Mouse (Mus musculus) heart, postnatal 0 days (tissue): Measurements from ENCODE around the gene Zfp808. TPM values are rescaled to one million over a fixed set of nuclear protein-coding genes. Genes with fewer than 3 reads are reported as not detected.
"Not testable (repeated sequence)": the region's sequence is repeated elsewhere in the genome, so short reads cannot be mapped to it uniquely, and the experiment has no call there.

Experiments used
- ATAC-seq: fragments of 200-750 bp; cut with Nextera tagmentation; 2 replicates; pipeline ENCODE4 v1.8.0; 2017; ENCODE audit warnings: low read depth, moderate number of reproducible peaks, moderate library complexity; ENCODE audit not compliant: insufficient read depth
- DNase-seq: peaks from one replicate; pipeline ENCODE4 v3.0.0-alpha.2; 2016; ENCODE audit warnings: low spot score
- H3K27ac ChIP-seq: fragments of 300-500 bp; sonication (generic); 2 replicates; pipeline ENCODE4 v1.5.1; 2014; ENCODE audit warnings: low read depth, mild to moderate bottlenecking
- H3K27me3 ChIP-seq: fragments of 300-500 bp; sonication (generic); 2 replicates; pipeline ENCODE4 v1.6.1; 2014; ENCODE audit warnings: low read length, mixed read lengths; ENCODE audit not compliant: control insufficient read depth, insufficient read depth
- H3K36me3 ChIP-seq: fragments of 300-500 bp; sonication (generic); replicated peaks from 2 replicates; pipeline ENCODE4 v1.6.1; 2014; ENCODE audit warnings: low read length, mixed read lengths; ENCODE audit not compliant: control insufficient read depth, insufficient read depth
- H3K4me1 ChIP-seq: fragments of 300-500 bp; sonication (generic); 2 replicates; pipeline ENCODE4 v1.6.1; 2014; ENCODE audit warnings: antibody characterized with exemption; ENCODE audit not compliant: control insufficient read depth, insufficient read depth
- H3K4me2 ChIP-seq: fragments of 300-500 bp; sonication (generic); 2 replicates; pipeline ENCODE4 v1.6.1; 2014; ENCODE audit warnings: low read depth, mild to moderate bottlenecking, low read length, moderate library complexity
- H3K4me3 ChIP-seq: fragments of 300-500 bp; sonication (generic); 2 replicates; pipeline ENCODE4 v1.5.1; 2014; ENCODE audit warnings: low read depth, low read length
- H3K9ac ChIP-seq: fragments of 300-500 bp; sonication (generic); replicated peaks from 2 replicates; pipeline ENCODE4 v1.6.1; 2014; ENCODE audit warnings: low read depth, low read length, mixed read lengths
- H3K9me3 ChIP-seq: fragments of 300-500 bp; sonication (generic); replicated peaks from 2 replicates; pipeline ENCODE4 v1.6.1; 2016; ENCODE audit warnings: low read length; ENCODE audit not compliant: control insufficient read depth
- WGBS: fragments of 180-500 bp; shearing (Covaris S2); extraction: QIAGEN DNeasy Blood & Tissue Kit; methylation state at CpG from one replicate; pipeline ENCODE4 v1.1.7; 2014; 5-methylcytosine and 5-hydroxymethylcytosine counted together
- polyA plus RNA-seq: library from polyadenylated mRNA; unstranded; fragments of >200 nt; fragmentation: Nextera tagmentation; extraction: Ambion mirVana; gene quantifications from 2 replicates; pipeline ENCODE4 v1.2.1, GENCODE M21; 2015
- total RNA-seq: library from RNA; depleted of rRNA; stranded (reverse); fragments of >200 nt; gene quantifications from 2 replicates; pipeline ENCODE4 v1.2.3, GENCODE M21; 2014; ENCODE audit warnings: low replicate concordance; rRNA removed

Gene Zfp808
- 0.54 and 7.5 TPM in 2 replicates for total RNA-seq
- 3.2 and 3.7 TPM in 2 replicates for polyA plus RNA-seq

DNA sequence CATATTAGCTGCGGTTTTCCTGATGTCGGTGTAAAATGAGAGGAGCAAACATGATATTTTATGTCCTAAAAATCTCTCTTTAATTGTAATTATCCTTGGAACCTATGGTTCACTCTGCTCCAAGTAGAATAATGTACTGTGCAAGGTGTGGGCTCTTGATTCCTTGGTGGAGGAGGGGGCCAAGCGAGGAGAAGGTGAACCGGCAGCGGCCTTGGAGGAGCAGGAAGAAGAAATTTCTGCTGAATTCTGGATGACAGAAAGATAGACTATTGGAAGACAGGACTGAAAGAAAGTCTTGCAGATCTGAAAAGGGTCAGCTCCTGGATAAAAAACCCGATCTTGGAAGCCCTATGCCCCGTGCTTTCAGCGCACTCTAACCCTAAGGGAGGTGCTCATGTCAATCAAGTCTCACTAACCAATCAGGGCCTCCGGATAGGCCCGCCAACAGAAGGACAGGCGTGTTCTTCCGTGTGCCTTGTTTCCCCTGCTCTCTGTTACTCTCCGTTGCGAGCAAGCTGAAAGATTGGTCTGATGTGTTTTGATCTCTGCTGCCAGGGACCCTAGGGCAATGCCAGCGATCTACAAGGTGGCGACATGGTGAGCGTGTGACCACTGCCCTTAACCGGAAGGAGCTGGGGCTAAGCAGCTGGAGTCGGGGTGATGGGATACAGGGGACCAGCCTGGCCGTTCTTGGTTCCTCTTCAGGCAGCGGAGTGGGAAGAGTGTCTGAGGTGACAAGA is at the start of gene Zfp808:
Zfp808 (plus strand) TSS at position 455 of the 740 bp plus-strand sequence.
- H3K9ac ChIP-seq = peak within 1 kb of the TSS; percentile 53
- H3K27ac ChIP-seq = peak within 1 kb of the TSS; percentile 55; the same call in 1 of the 2 replicates
- H3K4me2 ChIP-seq = peak within 1 kb of the TSS; percentile 55
- not testable (repeated sequence) for H3K36me3 ChIP-seq, H3K27me3 ChIP-seq, ATAC-seq, H3K9me3 ChIP-seq, H3K4me1 ChIP-seq
- peak within 1 kb of the TSS; percentile 69 for H3K4me3 ChIP-seq
- DNase-seq = peak; percentile 18
- WGBS = 2% methylated on average over 19 of the region's 21 CpGs

DNA sequence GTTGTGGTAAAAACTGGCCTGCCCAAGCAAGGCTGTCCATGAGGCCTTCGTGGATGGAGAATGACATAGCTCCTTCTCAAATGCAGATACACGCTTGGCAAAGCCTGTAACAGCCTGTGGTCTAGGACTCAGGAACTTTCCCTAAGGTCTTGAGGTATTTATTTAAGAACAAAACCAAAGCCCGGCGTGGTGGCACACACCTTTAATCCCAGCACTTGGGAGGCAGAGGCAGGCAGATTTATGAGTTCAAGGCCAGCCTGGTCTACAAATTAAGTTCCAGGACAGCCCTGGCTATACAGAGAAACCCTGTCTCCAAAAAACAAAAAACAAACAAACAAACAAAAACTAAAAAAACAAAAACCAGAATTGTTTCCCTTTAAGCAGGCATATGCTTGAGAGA is 30.9 kb upstream of the Zfp808 start:
- H3K4me1 ChIP-seq, H3K4me2 ChIP-seq, H3K27me3 ChIP-seq, H3K27ac ChIP-seq, H3K4me3 ChIP-seq, H3K36me3 ChIP-seq, H3K9me3 ChIP-seq, ATAC-seq, DNase-seq, H3K9ac ChIP-seq: not testable (repeated sequence)
- 72% methylated on average over 4 of the region's 4 CpGs for WGBS

DNA sequence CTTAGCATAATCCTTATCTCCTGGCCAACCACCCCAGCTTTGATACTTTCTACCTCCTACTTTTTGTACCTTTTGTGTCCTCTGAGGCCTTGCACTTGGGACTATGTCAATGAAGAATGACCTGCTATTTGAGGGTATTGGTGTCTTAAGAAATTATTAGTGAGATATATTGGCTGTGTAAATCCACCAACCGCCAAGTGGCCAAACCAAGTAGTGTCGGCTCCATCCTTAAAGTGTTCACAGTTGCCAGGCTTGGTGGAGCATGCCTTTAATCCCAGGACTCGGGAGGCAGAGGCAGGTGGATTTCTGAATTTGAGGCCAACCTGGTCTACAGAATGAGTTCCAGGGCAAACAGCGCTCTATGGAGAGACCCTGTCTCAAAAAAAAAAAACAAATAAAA is 30.2 kb upstream of the Zfp808 start:
- not testable (repeated sequence) for H3K27ac ChIP-seq, ATAC-seq, H3K4me3 ChIP-seq, H3K4me1 ChIP-seq, H3K36me3 ChIP-seq, H3K9me3 ChIP-seq, H3K4me2 ChIP-seq, DNase-seq, H3K27me3 ChIP-seq, H3K9ac ChIP-seq
- whole genome bisulfite sequencing = 77% methylated on average over 4 of the region's 4 CpGs

- H3K27me3 ChIP-seq, DNase-seq: not testable (repeated sequence)
Measured at GRCm38 (mm10) chr13:62102368-62102767, 27.3 kb upstream of the Zfp808 start.

DNA sequence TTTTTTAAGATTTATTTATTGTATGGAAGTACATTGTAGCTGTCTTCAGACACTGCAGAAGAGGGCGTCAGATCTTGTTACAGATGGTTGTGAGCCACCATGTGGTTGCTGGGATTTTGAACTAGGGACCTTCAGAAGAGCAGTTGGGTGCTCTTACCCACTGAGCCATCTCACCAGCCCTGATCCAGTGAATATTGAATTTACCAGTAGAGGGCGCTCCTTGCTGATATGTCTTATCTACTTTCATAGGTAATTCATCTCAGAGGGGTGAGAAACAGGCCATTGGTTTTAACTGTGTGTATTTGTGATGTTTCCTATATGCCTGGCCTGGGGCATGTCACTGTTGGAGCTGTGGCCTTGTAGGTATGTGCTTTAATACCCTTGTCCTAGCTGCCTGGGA is 13.8 kb upstream of the Zfp808 start:
- H3K27ac ChIP-seq, H3K4me3 ChIP-seq, H3K4me2 ChIP-seq, H3K4me1 ChIP-seq, H3K9ac ChIP-seq, H3K9me3 ChIP-seq, ATAC-seq, DNase-seq, H3K36me3 ChIP-seq, H3K27me3 ChIP-seq: not testable (repeated sequence)
- 34% methylated on average over 2 of the region's 2 CpGs for WGBS

More at GRCm38 (mm10) chr13:62102368-62102767, 27.3 kb upstream of the Zfp808 start:
- H3K4me2 ChIP-seq, ATAC-seq, H3K4me3 ChIP-seq, H3K4me1 ChIP-seq, H3K9ac ChIP-seq, H3K27ac ChIP-seq, H3K9me3 ChIP-seq, H3K36me3 ChIP-seq: not testable (repeated sequence)
- 65% methylated on average over 1 of the region's 1 CpGs for WGBS

GRCm38 (mm10) chr13:62121578-62121977 is 8.1 kb upstream of the Zfp808 start:
- H3K4me3 ChIP-seq, H3K4me2 ChIP-seq, H3K9me3 ChIP-seq, H3K9ac ChIP-seq, ATAC-seq, H3K27ac ChIP-seq, DNase-seq, H3K27me3 ChIP-seq, H3K4me1 ChIP-seq, H3K36me3 ChIP-seq: not testable (repeated sequence)
- 33% methylated on average over 1 of the region's 1 CpGs for WGBS

DNA sequence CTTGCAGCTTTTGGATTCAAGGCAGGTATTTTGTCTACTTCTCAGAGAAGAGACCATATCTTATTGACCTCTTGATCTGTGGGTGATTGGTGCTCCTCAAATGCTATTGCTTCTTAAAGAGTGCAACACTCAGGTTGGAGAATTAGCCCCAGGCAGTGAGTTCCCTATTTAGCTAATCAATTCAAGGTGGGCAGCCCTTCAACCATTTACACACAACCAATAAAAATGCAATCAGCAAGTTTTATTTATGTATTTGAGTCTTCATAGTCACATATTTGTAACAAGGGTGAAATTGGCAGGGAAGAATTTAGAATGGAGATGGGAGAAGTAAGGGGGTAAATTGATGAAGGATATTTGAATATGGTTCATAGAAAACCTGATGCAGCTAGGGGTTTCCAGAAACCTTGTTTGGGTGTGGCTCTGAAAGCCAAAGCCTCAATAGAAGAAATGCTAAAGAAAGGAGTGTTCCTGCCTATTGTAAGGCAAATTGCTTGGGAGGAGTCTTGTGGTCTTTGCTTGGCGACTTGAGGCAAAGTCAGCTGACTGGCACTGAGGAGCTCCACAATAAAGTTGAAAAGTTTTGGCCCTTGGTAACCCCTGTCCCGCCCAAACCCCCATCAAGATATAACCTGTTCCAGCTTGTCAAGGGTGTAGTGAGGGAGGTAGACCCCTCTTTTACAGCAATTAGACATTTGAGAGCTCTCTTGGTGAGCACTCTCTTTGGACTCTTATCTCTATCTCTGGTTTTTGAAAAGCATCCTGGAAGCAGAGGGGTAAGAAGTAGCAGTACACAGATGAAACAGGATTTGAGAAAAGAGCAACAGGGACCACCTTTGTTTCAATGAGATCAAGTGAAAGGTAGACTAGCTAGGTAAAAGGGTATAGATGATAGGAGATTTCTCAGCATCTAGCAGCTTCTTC is 52.4 kb downstream of the Zfp808 start:
- DNase-seq, ATAC-seq, H3K27me3 ChIP-seq, H3K4me1 ChIP-seq, H3K4me3 ChIP-seq, H3K4me2 ChIP-seq, H3K27ac ChIP-seq, H3K9ac ChIP-seq, H3K36me3 ChIP-seq, H3K9me3 ChIP-seq: not testable (repeated sequence)
- WGBS = 53% methylated on average over 2 of the region's 2 CpGs
